Mouse (Mus musculus): Measurements from ENCODE around the gene Nckap5l. TPM values are rescaled to one million over a fixed set of nuclear protein-coding genes. Genes with fewer than 3 reads are reported as not detected.

Gene Nckap5l
- total and polyA plus RNA-seq, 3 experiments = 0.75 to 6.6 (median 0.89) TPM

GRCm38 (mm10) chr15:99469067-99469466, 11.5 kb upstream of the Nckap5l start:
- in situ Hi-C loops (cut with MboI; ENCODE audit: low pct_ligation_motif_present, low pct_unique_long_range_greater_than_20kb, low sequenced_read_pairs) = loop anchor here (5.0 kb wide), 1 partner anchor 47 kb away; no protein-coding TSS in a partner anchor
- dilution Hi-C loops (cut with MboI; ENCODE audit: extremely low pct_ligation_motif_present, extremely low pct_unique_long_range_greater_than_20kb, low sequenced_read_pairs) = no loop called here
- peaks cover 4% of the 10 kb centered on the region for H3K9me3 ChIP-seq (replicated peaks; ENCODE audit: low read length)

GRCm38 (mm10) chr15:99463194-99463593, 5.6 kb upstream of the Nckap5l start:
- Histone ChIP-seq H3K4me2 (ENCODE audit: insufficient read depth, low read depth, poor library complexity, severe bottlenecking) (no peak overlapping the region), H3K9ac (ENCODE audit: insufficient read depth, low read depth) (no peak overlapping the region), H3K36me3 (replicated peaks in 1 of 2; ENCODE audit: control insufficient read depth in 1 of 2, insufficient read depth in 1 of 2, low read length in 1 of 2) (peaks cover 0 to 35% of the 10 kb centered on the region in 2 experiments), H3K4me1 (ENCODE audit: control insufficient read depth in 1 of 2, insufficient read depth in 2 of 2) (peaks cover 5 to 27% of the 10 kb centered on the region in 2 experiments), H3K79me2 (replicated peaks; ENCODE audit: control insufficient read depth, extremely low read depth, insufficient read depth, poor library complexity, severe bottlenecking) (no peaks in the 10 kb centered on the region), H3K9me3 (replicated peaks; ENCODE audit: low read length) (no peaks in the 10 kb centered on the region), H3K27me3 (replicated peaks) (no peaks in the 10 kb centered on the region), H3K27ac (ENCODE audit: insufficient read depth, low read depth) (no peak overlapping the region), H3K4me3 (replicated peaks in 1 of 3; ENCODE audit: low read depth in 2 of 3, low read length in 2 of 3, poor library complexity in 1 of 3) (no peak overlapping the region)
- no peak for DNase-seq (ENCODE audit: extremely low read depth)
- dilution Hi-C loops (cut with MboI; ENCODE audit: extremely low pct_ligation_motif_present, extremely low pct_unique_long_range_greater_than_20kb, low sequenced_read_pairs) (no loop called here), in situ Hi-C loops (cut with MboI; ENCODE audit: low pct_ligation_motif_present, low pct_unique_long_range_greater_than_20kb, low sequenced_read_pairs) (no loop called here)
- TF ChIP-seq MXI1 (IDR thresholded peaks at IDR 0.05; ENCODE audit: low read depth, low read length) (no peak), ZMIZ1 (IDR thresholded peaks at IDR 0.05; ENCODE audit: low read depth, low read length) (no peak), ETS1 (conservative IDR thresholded peaks at IDR 0.05; ENCODE audit: low read depth, low read length) (no peak)

More at GRCm38 (mm10) chr15:99469067-99469466, 11.5 kb upstream of the Nckap5l start:
- peak; percentile 87 for DNase-seq (ENCODE audit: extremely low read depth)
- H3K4me3 ChIP-seq (replicated peaks in 1 of 3; ENCODE audit: low read depth in 2 of 3, low read length in 2 of 3, poor library complexity in 1 of 3) = no peak overlapping the region
- no peaks in the 10 kb centered on the region for H3K27me3 ChIP-seq (replicated peaks)
- TF ChIP-seq CTCF (conservative IDR thresholded peaks at IDR 0.05 in 1 of 2, IDR thresholded peaks at IDR 0.05 in 1 of 2; ENCODE audit: low read depth in 2 of 2, low read length in 2 of 2) (peak; percentile 75 to 95), TBP (conservative IDR thresholded peaks at IDR 0.05; ENCODE audit: low read depth, low read length) (no peak), JUND (conservative IDR thresholded peaks at IDR 0.05; ENCODE audit: low read depth, low read length) (peak; percentile 50; the same call in 1 of the 2 replicates), MEF2A (IDR thresholded peaks at IDR 0.05; ENCODE audit: borderline replicate concordance, low read depth, low read length) (no peak), MAX (IDR thresholded peaks at IDR 0.05; ENCODE audit: low read length) (peak; percentile 89), SMC3 (IDR thresholded peaks at IDR 0.05; ENCODE audit: low read depth, low read length) (peak; percentile 58), MXI1 (IDR thresholded peaks at IDR 0.05; ENCODE audit: low read depth, low read length) (peak; percentile 69; the same call in 1 of the 2 replicates), USF1 (IDR thresholded peaks at IDR 0.05; ENCODE audit: low read depth, low read length) (peak; percentile 27; the same call in 1 of the 2 replicates), POLR2AphosphoS2 (IDR thresholded peaks at IDR 0.05; ENCODE audit: low read depth, low read length) (no peak), RAD21 (IDR thresholded peaks at IDR 0.05; ENCODE audit: low read depth, low read length) (peak; percentile 51), BHLHE40 (IDR thresholded peaks at IDR 0.05; ENCODE audit: low read depth, low read length) (no peak), IRF4 (IDR thresholded peaks at IDR 0.05; ENCODE audit: low read depth, low read length) (no peak), MYC (IDR thresholded peaks at IDR 0.05; ENCODE audit: low read depth, low read length) (peak; percentile 96), USF2 (conservative IDR thresholded peaks at IDR 0.05; ENCODE audit: low read depth, low read length) (peak; percentile 45), JUN (IDR thresholded peaks at IDR 0.05; ENCODE audit: insufficient read depth, low read depth, low read length) (peak; percentile 16; the same call in 1 of the 2 replicates)
- H3K4me1 ChIP-seq (ENCODE audit: control insufficient read depth in 1 of 2, insufficient read depth in 2 of 2) = peaks cover 3 to 32% of the 10 kb centered on the region in 2 experiments
- peaks cover 10 to 43% of the 10 kb centered on the region in 2 experiments for H3K36me3 ChIP-seq (replicated peaks in 1 of 2; ENCODE audit: control insufficient read depth in 1 of 2, insufficient read depth in 1 of 2, low read length in 1 of 2)
- 0 out of 2 replicates have a peak, but pooled peaks cover 1% of the 10 kb centered on the region for H3K79me2 ChIP-seq (replicated peaks; ENCODE audit: control insufficient read depth, extremely low read depth, insufficient read depth, poor library complexity, severe bottlenecking)
- no peak overlapping the region for H3K27ac ChIP-seq (ENCODE audit: insufficient read depth, low read depth)
- H3K9ac ChIP-seq (ENCODE audit: insufficient read depth, low read depth) = no peak overlapping the region
- H3K4me2 ChIP-seq (ENCODE audit: insufficient read depth, low read depth, poor library complexity, severe bottlenecking) = no peak overlapping the region
